Mouse (Mus musculus): ENCODE results near the gene Clcn2. TPM values are rescaled to one million over a fixed set of nuclear protein-coding genes. Genes with fewer than 3 reads are reported as not detected.

Clcn2 gene
- polyA plus RNA-seq (2015; fragmentation: Nextera tagmentation; extraction: Ambion mirVana): 29.6 and 31.2 TPM in 2 replicates

DNA sequence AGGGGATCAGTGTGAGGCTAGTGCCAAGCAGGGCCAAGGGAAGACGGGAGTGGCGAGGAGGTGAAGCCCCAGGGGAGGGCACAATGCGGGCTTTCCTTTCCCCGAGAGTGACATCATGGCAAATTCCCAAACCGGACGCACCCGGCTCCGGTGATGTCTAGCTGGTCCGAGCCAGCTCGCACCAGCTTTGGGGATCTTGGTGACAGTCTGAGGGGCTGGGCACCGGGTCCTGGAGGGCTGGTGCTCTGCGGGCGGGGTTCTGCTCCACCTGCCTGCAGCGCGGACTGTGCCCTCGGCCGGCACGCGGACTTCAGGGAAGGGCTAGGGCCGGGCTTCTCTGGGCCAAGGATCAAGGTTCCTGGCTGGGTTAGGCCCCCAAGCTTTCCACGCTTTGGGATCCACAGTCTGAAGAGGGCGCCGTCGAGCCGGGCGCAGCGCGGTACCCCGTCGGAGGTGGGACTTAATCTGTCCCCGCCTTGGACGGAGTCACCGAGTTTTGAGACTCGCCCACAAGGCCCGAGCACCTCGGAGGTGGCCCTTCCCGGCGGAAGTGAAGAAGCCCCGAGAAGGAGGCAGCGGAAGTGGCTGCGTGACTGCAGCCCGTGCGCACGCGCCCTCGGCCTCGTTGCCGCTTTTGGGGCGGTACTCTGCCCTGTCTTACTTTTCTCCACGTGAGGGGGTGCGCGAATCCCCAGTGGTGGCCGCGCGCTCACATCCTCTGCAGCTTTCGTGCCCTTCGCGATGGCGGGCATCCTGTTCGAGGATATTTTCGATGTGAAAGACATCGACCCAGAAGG, at the start of gene Clcn2, which contains the start of gene Polr2h:
Gene Clcn2, minus strand, starts transcription at position 566 of the 797 bp plus-strand sequence.
Gene Polr2h, plus strand, starts transcription at position 485 of the 797 bp plus-strand sequence.

DNA sequence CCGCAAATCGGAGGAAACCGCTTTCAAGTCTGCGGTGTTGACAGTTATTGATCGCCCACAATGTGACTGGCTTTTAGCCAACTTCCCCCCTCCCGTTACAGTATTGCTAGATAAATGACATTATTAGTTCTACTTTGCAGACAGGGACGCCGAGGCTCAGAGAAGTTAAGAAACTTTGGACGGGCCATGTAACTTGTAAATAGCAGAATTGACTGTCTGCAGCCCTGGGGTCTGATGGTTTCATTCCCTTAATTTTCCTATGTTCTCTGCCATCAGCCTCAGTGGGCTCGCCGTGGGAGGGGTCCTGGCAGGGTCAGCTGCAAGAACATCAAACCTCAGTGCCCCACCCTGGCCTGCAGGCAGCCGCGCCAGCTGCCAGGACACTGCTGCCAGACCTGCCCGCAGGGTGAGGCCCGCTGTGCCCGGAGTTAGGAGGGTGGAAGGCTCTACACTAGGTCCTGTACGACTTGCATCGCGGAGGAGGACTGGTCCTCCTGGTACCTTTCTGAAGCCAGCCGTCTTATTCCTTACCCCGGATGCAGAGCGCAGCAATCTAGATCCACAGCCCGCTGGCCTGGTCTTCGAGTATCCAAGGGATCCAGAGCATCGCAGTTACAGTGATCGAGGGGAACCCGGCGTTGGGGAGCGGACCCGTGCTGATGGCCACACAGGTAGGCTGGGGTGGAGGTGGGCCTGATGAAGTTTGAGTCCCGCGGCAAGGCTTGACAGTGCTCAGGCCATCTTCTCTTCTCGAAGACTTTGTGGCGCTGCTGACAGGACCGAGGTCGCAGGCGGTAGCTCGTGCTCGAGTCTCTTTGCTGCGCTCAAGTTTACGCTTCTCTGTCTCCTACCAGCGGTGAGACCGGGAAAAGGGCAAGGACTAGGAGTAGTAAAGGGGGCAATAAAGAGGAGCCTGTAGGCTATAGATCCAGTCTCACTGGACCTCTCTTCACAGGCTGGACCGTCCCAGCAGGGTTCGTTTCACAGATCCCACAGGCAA, 16.5 kb upstream of the Clcn2 start, which contains the start of gene Thpo:
Gene Thpo, minus strand, starts transcription at position 781 of the 1,000 bp plus-strand sequence.

DNA sequence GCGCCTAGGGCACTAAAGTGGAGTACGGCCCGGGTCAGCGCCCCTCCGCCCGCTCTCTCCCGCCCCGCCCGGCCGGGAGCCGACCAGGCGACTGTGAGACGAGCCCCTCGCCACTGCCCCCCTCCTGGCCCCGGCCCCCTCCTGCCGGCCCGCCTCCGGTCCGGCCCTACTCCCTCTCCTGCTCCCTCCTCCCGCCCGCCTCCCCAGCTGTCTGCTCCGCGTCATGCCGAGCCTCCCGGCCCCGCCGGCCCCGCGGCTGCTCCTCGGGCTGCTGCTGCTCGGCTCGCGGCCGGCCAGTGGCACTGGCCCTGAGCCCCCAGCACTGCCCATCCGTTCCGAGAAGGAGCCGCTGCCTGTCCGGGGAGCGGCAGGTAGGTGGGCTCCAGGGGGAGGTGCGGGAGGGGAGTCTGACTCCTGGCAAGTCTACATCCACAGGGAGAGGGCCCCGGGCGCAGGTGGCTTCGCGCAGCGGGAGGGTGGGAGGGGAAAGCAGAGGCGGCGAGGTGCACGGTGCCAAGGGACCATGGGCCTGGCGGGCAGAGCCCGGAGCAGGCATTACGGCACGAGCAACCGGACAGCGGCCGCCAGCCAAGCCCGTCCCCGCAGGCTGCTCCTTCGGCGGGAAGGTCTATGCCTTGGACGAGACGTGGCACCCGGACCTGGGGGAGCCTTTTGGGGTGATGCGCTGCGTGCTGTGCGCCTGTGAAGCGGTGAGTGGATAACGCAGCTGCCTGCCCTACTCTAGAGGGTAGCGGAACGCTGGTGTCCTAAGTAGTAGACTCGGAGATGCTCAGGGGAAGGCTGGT, 15.6 kb upstream of the Clcn2 start, which contains the start of gene Chrd:
Gene Chrd, plus strand, starts transcription at position 203 of the 806 bp plus-strand sequence.

DNA sequence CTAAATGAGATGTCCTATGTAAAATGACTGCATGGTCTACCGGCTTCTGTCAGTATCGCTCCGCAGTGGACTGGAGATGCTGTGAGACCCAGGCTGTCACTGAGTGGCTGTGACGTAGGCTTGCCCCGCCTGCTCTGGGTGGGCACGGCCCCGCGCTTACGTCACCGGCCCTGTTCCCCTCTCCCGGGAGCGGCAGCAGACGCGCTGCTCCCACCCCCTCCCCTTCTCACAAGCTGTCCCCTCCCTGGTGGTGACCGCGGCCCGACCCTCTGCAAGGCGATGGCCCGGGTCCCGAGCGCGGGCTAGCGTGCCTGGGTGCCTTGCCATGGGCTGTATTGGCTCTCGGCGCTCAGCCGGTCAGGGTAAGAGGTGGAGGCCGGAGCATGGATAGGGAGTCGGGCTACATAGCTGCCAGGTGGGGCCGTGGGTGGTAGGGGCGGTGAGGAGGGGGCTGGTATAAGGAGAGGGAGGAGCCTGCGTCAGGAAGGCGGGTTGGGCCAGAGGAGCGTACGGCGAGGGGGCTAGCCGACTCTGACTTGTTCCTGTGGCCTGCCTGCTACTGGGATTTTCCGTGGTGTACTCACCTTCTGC, 24.3 kb downstream of the Clcn2 start, which contains the start of gene Fam131a:
Gene Fam131a, plus strand, starts transcription at position 131 of the 591 bp plus-strand sequence.

DNA sequence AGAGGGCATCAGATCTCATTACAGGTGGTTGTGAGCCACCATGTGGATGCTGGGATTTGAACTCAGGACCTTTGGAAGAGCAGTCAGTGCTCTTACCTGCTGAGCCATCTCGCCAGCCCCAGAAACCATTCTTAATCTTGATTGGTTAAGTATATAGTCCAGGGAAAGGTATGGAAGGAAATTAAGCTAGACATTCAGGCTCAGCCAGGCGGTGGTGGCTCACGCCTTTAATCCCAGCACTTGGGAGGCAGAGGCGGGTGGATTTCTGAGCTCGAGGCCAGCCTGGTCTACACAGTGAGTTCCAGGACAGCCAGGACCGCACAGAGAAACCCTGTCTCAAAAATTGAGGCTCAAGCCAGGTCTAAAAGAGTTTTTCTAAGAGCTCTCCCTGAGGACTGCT, 49.5 kb downstream of the Clcn2 start, which contains the start of gene Eif4g1:
Gene Eif4g1, plus strand, starts transcription at position 301 of the 400 bp plus-strand sequence.

Other genes starting within 250 kb of the Clcn2 start
- 88.5 and 88.8 TPM in 2 replicates for gene Eif2b5, start 218.9 kb downstream of the Clcn2 start, polyA plus RNA-seq (2015; fragmentation: Nextera tagmentation; extraction: Ambion mirVana)
- gene Dvl3, start 200.8 kb downstream of the Clcn2 start, polyA plus RNA-seq (2015; fragmentation: Nextera tagmentation; extraction: Ambion mirVana): 21.3 and 26.8 TPM in 2 replicates
- 1,145 and 1,197 TPM in 2 replicates for gene Ap2m1, start 182.3 kb downstream of the Clcn2 start, polyA plus RNA-seq (2015; fragmentation: Nextera tagmentation; extraction: Ambion mirVana)
- 77.6 and 85.8 TPM in 2 replicates for gene Abcf3, start 169.2 kb downstream of the Clcn2 start, polyA plus RNA-seq (2015; fragmentation: Nextera tagmentation; extraction: Ambion mirVana)
- 54.5 and 66.7 TPM in 2 replicates for gene Vwa5b2, start 128.3 kb downstream of the Clcn2 start, polyA plus RNA-seq (2015; fragmentation: Nextera tagmentation; extraction: Ambion mirVana)
- gene Eef1akmt4, start 106.2 kb downstream of the Clcn2 start, polyA plus RNA-seq (2015; fragmentation: Nextera tagmentation; extraction: Ambion mirVana): 5.4 and 5.9 TPM in 2 replicates
- gene Gm49333, start 106.1 kb downstream of the Clcn2 start, polyA plus RNA-seq (2015; fragmentation: Nextera tagmentation; extraction: Ambion mirVana): 0.21 TPM in 1 of 2 replicates, not detected in the other
- 34.5 and 40.8 TPM in 2 replicates for gene Alg3, start 106.0 kb downstream of the Clcn2 start, polyA plus RNA-seq (2015; fragmentation: Nextera tagmentation; extraction: Ambion mirVana)
- 126 and 143 TPM in 2 replicates for gene Camk2n2, start 96.5 kb downstream of the Clcn2 start, polyA plus RNA-seq (2015; fragmentation: Nextera tagmentation; extraction: Ambion mirVana)
- 14.8 and 20.3 TPM in 2 replicates for gene Ece2, start 87.9 kb downstream of the Clcn2 start, polyA plus RNA-seq (2015; fragmentation: Nextera tagmentation; extraction: Ambion mirVana)
- 259 and 279 TPM in 2 replicates for gene Psmd2, start 66.1 kb downstream of the Clcn2 start, polyA plus RNA-seq (2015; fragmentation: Nextera tagmentation; extraction: Ambion mirVana)
- gene Eif4g1, start 49.4 kb downstream of the Clcn2 start, polyA plus RNA-seq (2015; fragmentation: Nextera tagmentation; extraction: Ambion mirVana): 129 and 138 TPM in 2 replicates
- 56.4 and 63.2 TPM in 2 replicates for gene Fam131a, start 24.5 kb downstream of the Clcn2 start, polyA plus RNA-seq (2015; fragmentation: Nextera tagmentation; extraction: Ambion mirVana)
- 95.0 and 97.8 TPM in 2 replicates for gene Polr2h, start 81 bp downstream of the Clcn2 start, polyA plus RNA-seq (2015; fragmentation: Nextera tagmentation; extraction: Ambion mirVana)
- 5.7 TPM in 2 replicates for gene Chrd, start 15.4 kb upstream of the Clcn2 start, polyA plus RNA-seq (2015; fragmentation: Nextera tagmentation; extraction: Ambion mirVana)
- 0.77 and 0.92 TPM in 2 replicates for gene Thpo, start 16.8 kb upstream of the Clcn2 start, polyA plus RNA-seq (2015; fragmentation: Nextera tagmentation; extraction: Ambion mirVana)

Measured in neural tube, postnatal 0 days (tissue).